Mouse (Mus musculus): Measurements from ENCODE around the gene 4930544D05Rik.

DNA sequence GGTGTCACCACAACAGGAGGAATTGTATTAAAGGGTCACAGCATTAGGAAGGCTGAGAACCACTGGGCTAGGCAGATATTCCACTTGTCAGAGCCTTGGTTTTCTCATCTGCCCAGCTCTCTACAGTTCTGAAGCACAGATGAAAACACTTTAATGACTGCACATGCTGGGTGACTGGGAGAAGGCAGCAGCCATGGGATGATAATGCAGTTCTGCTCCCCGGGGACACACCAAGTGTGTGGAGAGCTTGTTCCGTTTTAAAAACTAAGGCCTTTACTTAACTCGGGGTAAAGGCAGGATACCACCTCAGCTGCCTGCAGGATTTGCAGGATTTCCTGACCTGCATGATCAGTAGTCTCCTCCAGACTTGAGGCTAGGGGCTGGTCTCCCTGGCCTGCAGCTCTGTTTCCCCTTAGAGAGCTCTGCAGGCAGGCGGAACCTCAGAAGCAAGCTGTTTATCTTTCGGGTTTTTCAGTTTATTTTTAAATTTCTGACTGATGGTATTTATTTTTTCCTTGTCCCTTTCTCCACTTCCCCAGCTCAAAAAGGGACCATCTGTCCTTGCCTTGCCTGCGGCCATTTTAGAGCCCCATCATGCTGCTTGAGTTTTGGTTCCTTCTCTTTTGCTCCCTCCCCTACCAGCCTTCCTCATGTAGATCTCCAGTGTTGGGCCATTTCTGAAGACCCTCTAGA lies 32.5 kb upstream of the 4930544D05Rik start:
- no peak for TF ChIP-seq CTCF (conservative IDR thresholded peaks at IDR 0.05; ENCODE audit: low read length)
- no peak for TF ChIP-seq NANOG (IDR thresholded peaks at IDR 0.05; ENCODE audit: borderline replicate concordance, low read length)

All from E14TG2a.4 (cell line).